Mouse (Mus musculus) large intestine, adult 2 months (tissue): ENCODE data around the gene Mark3. TPM values are rescaled to one million over a fixed set of nuclear protein-coding genes. Genes with fewer than 3 reads are reported as not detected.

ENCODE experiments used
- DNase-seq: peaks from one replicate; pipeline ENCODE4 v3.0.0-alpha.2; 2012; ENCODE audit warnings: low read depth, low spot score
- WGBS: fragments of 180-500 bp; shearing (Covaris S2); methylation state at CpG from one replicate; pipeline ENCODE4 v1.1.7; 2018; 5-methylcytosine and 5-hydroxymethylcytosine counted together
- polyA plus RNA-seq: library from polyadenylated mRNA; depleted of rRNA; stranded (reverse); fragments of >200 nt; gene quantifications from 2 replicates; pipeline ENCODE4 v1.2.3, GENCODE M21; 2012; rRNA removed

The Mark3 gene
- polyA plus RNA-seq, 1 experiment = 22.5 TPM

GRCm38 (mm10) chr12:111691346-111691872 is 117.1 kb downstream of the Mark3 start:
- no peak for DNase-seq
- WGBS = 62% methylated on average over 5 of the region's 5 CpGs

- no peak for DNase-seq
- 90% methylated on average over 5 of the region's 5 CpGs for WGBS
Measured at GRCm38 (mm10) chr12:111692899-111693298, 118.6 kb downstream of the Mark3 start.

GRCm38 (mm10) chr12:111693341-111694270 is 119.3 kb downstream of the Mark3 start:
- no peak for DNase-seq
- 78% methylated on average over 18 of the region's 18 CpGs for WGBS

- 44% methylated on average over 12 of the region's 12 CpGs for WGBS
- no peak for DNase-seq
Measured at GRCm38 (mm10) chr12:111694271-111694781, 120.0 kb downstream of the Mark3 start.

- DNase-seq = no peak
- WGBS = 73% methylated on average over 13 of the region's 13 CpGs
Measured at GRCm38 (mm10) chr12:111694880-111695804, 120.8 kb downstream of the Mark3 start.

GRCm38 (mm10) chr12:111696239-111696638 is 121.9 kb downstream of the Mark3 start:
- no peak for DNase-seq
- 31% methylated on average over 6 of the region's 6 CpGs for WGBS

- WGBS = 49% methylated on average over 4 of the region's 4 CpGs
Measured at GRCm38 (mm10) chr12:111697708-111698107, 123.4 kb downstream of the Mark3 start.

GRCm38 (mm10) chr12:111698346-111698913 is 124.1 kb downstream of the Mark3 start:
- DNase-seq = no peak
- WGBS = 92% methylated on average over 6 of the region's 6 CpGs

More at GRCm38 (mm10) chr12:111697708-111698107, 123.4 kb downstream of the Mark3 start:
- DNase-seq = no peak

GRCm38 (mm10) chr12:111699542-111699941 is 125.2 kb downstream of the Mark3 start:
- no peak for DNase-seq
- 79% methylated on average over 4 of the region's 4 CpGs for WGBS

GRCm38 (mm10) chr12:111700920-111701458 is 126.7 kb downstream of the Mark3 start:
- WGBS = 55% methylated on average over 9 of the region's 9 CpGs
- no peak for DNase-seq

- DNase-seq = no peak
- 61% methylated on average over 3 of the region's 3 CpGs for WGBS
Measured at GRCm38 (mm10) chr12:111703301-111703700, 129.0 kb downstream of the Mark3 start.

GRCm38 (mm10) chr12:111704609-111705008 is 130.3 kb downstream of the Mark3 start:
- WGBS = 40% methylated on average over 9 of the region's 9 CpGs
- no peak for DNase-seq

- no peak for DNase-seq
Measured at GRCm38 (mm10) chr12:111705186-111705973, 131.1 kb downstream of the Mark3 start.

More at GRCm38 (mm10) chr12:111705186-111705973, 131.1 kb downstream of the Mark3 start:
- 24% methylated on average over 15 of the region's 15 CpGs for whole genome bisulfite sequencing

Other genes with a start within 250 kb of the Mark3 start
- gene Cdc42bpb, start 196.8 kb upstream of the Mark3 start, polyA plus RNA-seq = 186 and 250 TPM in 2 replicates
- 0.92 and 1.5 TPM in 2 replicates for gene Lbhd2, start 167.7 kb upstream of the Mark3 start, polyA plus RNA-seq
- 197 and 357 TPM in 2 replicates for gene Exoc3l4, start 157.5 kb upstream of the Mark3 start, polyA plus RNA-seq
- gene Tnfaip2, start 132.1 kb upstream of the Mark3 start, polyA plus RNA-seq = 18.0 and 21.4 TPM in 2 replicates
- gene Gm266, start 88.7 kb upstream of the Mark3 start, polyA plus RNA-seq = 0.53 and 0.66 TPM in 2 replicates
- 35.2 and 64.6 TPM in 2 replicates for gene Eif5, start 36.5 kb upstream of the Mark3 start, polyA plus RNA-seq
- 427 TPM in 2 replicates for gene Ckb, start 97.8 kb downstream of the Mark3 start, polyA plus RNA-seq
- gene Trmt61a, start 103.6 kb downstream of the Mark3 start, polyA plus RNA-seq = 28.0 and 33.9 TPM in 2 replicates
- gene Bag5, start 138.7 kb downstream of the Mark3 start, polyA plus RNA-seq = 7.3 and 8.1 TPM in 2 replicates
- gene Apopt1, start 138.7 kb downstream of the Mark3 start, polyA plus RNA-seq = 21.7 and 22.6 TPM in 2 replicates
- 34.2 and 44.0 TPM in 2 replicates for gene Klc1, start 184.3 kb downstream of the Mark3 start, polyA plus RNA-seq
- 8.4 and 10.7 TPM in 2 replicates for gene Xrcc3, start 239.3 kb downstream of the Mark3 start, polyA plus RNA-seq
- 95.0 and 118 TPM in 2 replicates for gene Zfyve21, start 239.6 kb downstream of the Mark3 start, polyA plus RNA-seq